Mouse (Mus musculus) intestine, embryonic 16.5 days (tissue): ENCODE data around the gene Ctrb1. TPM values are rescaled to one million over a fixed set of nuclear protein-coding genes. Genes with fewer than 3 reads are reported as not detected.

Experiments used
- ATAC-seq: fragments of 200-750 bp; cut with Nextera tagmentation; 2 replicates; pipeline ENCODE4 v1.8.0; 2017; ENCODE audit warnings: moderate TSS enrichment, moderate library complexity
- H3K27ac ChIP-seq: fragments of 300-500 bp; sonication (generic); 2 replicates; pipeline ENCODE4 v1.5.1; 2014; ENCODE audit warnings: mild to moderate bottlenecking, low read length
- H3K27me3 ChIP-seq: fragments of 300-500 bp; sonication (generic); replicated peaks from 2 replicates; pipeline ENCODE4 v1.6.1; 2014; ENCODE audit warnings: low read length, control low read depth, mixed read lengths; ENCODE audit not compliant: control insufficient read depth, insufficient read depth
- H3K36me3 ChIP-seq: fragments of 300-500 bp; sonication (generic); 2 replicates; pipeline ENCODE4 v1.6.1; 2014; ENCODE audit warnings: low read length, control low read depth; ENCODE audit not compliant: control insufficient read depth, insufficient read depth
- H3K4me1 ChIP-seq: fragments of 300-500 bp; sonication (generic); 2 replicates; pipeline ENCODE4 v1.6.1; 2014; ENCODE audit warnings: low read length, control low read depth, mixed read lengths; ENCODE audit not compliant: control insufficient read depth, insufficient read depth
- H3K4me2 ChIP-seq: fragments of 300-500 bp; sonication (generic); 2 replicates; pipeline ENCODE4 v1.6.1; 2014; ENCODE audit warnings: low read depth, low read length, control low read depth
- H3K4me3 ChIP-seq: fragments of 300-500 bp; sonication (generic); 2 replicates; pipeline ENCODE4 v1.5.1; 2014; ENCODE audit warnings: mild to moderate bottlenecking, low read length
- H3K9ac ChIP-seq: fragments of 300-500 bp; sonication (generic); 2 replicates; pipeline ENCODE4 v1.6.1; 2014; ENCODE audit warnings: low read depth, low read length
- H3K9me3 ChIP-seq: fragments of 300-500 bp; sonication (generic); 2 replicates; pipeline ENCODE4 v1.6.1; 2016; ENCODE audit warnings: low read length, control low read depth; ENCODE audit not compliant: control insufficient read depth
- WGBS: fragments of 180-500 bp; shearing (Covaris S2); extraction: QIAGEN DNeasy Blood & Tissue Kit; methylation state at CpG from one replicate; pipeline ENCODE4 v1.1.7; 2014; 5-methylcytosine and 5-hydroxymethylcytosine counted together
- polyA plus RNA-seq: library from polyadenylated mRNA; unstranded; fragments of >200 nt; fragmentation: Nextera tagmentation; extraction: Ambion mirVana; gene quantifications from 2 replicates; pipeline ENCODE4 v1.2.1, GENCODE M21; 2015

Ctrb1 gene
- polyA plus RNA-seq, 1 experiment from 2014 or later, result 1,904 TPM

DNA sequence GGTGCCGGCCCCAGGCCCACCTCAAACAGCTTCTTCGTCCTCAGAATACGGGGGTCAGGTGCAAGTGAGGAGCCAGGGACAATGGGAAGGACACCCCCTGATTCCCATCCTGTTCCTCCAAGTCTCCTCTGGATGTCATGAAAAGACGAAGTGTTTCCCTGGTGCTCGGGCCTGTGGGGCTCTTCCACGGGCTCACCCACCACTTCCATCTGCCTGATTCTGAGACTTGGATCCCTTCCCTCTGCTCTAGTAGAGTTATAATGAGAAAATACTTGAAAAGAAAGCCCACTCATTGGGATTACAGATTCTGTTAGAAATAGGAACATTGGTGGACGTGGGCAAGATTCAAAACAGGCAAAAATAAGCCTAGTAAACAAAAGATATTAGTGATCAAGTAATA is 12.0 kb downstream of the Ctrb1 start:
- Histone ChIP-seq H3K4me2 (no peak overlapping the region), H3K9me3 (peaks cover 7% of the 10 kb centered on the region), H3K4me1 (no peaks in the 10 kb centered on the region), H3K27ac (no peak overlapping the region), H3K9ac (no peak overlapping the region), H3K27me3 (no peaks in the 10 kb centered on the region), H3K4me3 (no peak overlapping the region), H3K36me3 (no peaks in the 10 kb centered on the region)
- 90% methylated on average over 7 of the region's 7 CpGs for WGBS
- no peak for ATAC-seq

- H3K4me1 ChIP-seq, result no peaks in the 10 kb centered on the region
- 29% methylated on average over 3 of the region's 3 CpGs for WGBS
- no peak overlapping the region for H3K4me2 ChIP-seq
- no peak overlapping the region for H3K27ac ChIP-seq
- H3K36me3 ChIP-seq, result no peaks in the 10 kb centered on the region
- peaks cover 7% of the 10 kb centered on the region for H3K9me3 ChIP-seq
- no peak overlapping the region for H3K4me3 ChIP-seq
- ATAC-seq, result peak; percentile 72; the same call in 1 of the 2 replicates
- H3K27me3 ChIP-seq, result no peaks in the 10 kb centered on the region
- no peak overlapping the region for H3K9ac ChIP-seq
These were observed 12.7 kb downstream of the Ctrb1 start for GRCm38 (mm10) chr8:111678111-111678510.

DNA sequence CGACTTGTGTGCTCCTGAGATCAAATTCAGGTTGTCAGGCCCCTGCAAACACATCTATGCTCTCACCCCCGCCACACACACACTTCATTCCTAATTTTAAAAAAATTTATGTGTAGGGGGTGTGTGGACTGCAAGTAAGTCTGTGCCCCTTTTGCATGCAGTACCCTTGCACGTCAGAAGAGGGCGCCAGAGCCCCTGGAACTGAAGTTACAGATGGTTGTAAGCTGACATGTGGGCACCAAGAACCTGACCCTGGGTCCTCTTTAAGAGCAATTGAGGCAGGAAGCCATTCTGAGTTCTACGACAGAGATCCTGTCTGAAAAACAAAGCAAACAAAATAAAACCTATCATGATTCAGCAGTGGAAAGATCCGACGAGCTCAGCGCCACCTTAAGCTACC is 14.6 kb downstream of the Ctrb1 start:
- WGBS, result 80% methylated on average over 8 of the region's 8 CpGs
- no peak overlapping the region for H3K4me2 ChIP-seq
- H3K4me3 ChIP-seq, result no peak overlapping the region
- H3K27me3 ChIP-seq, result no peaks in the 10 kb centered on the region
- no peaks in the 10 kb centered on the region for H3K4me1 ChIP-seq
- H3K27ac ChIP-seq, result no peak overlapping the region
- H3K9ac ChIP-seq, result no peak overlapping the region
- no peaks in the 10 kb centered on the region for H3K36me3 ChIP-seq
- H3K9me3 ChIP-seq, result peaks cover 7% of the 10 kb centered on the region
- ATAC-seq, result no peak

DNA sequence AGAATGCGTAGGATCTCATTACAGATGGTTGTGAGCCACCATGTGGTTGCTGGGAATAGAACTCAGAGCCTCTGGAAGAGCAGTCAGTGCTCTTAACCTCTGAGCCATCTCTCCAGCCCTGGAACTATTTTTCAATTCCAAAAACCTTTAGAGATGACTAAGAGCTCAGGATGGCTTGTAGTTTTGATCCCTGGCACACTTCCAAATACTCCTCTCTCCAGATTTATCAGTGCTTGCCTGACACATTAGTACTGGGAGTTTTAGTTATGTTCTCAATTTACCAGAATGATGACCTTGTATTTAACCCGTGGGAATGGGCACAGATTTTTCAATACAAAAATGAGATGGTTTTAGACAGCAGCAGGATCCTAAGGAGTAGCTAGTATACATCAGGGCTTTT is 24.1 kb downstream of the Ctrb1 start:
- no peak overlapping the region for H3K27ac ChIP-seq
- no peaks in the 10 kb centered on the region for H3K9me3 ChIP-seq
- H3K27me3 ChIP-seq, result no peaks in the 10 kb centered on the region
- no peaks in the 10 kb centered on the region for H3K4me1 ChIP-seq
- no peak overlapping the region for H3K9ac ChIP-seq
- H3K4me3 ChIP-seq, result no peak overlapping the region
- ATAC-seq, result no peak
- H3K36me3 ChIP-seq, result peaks cover 13% of the 10 kb centered on the region
- 78% methylated on average over 2 of the region's 2 CpGs for WGBS
- no peak overlapping the region for H3K4me2 ChIP-seq

DNA sequence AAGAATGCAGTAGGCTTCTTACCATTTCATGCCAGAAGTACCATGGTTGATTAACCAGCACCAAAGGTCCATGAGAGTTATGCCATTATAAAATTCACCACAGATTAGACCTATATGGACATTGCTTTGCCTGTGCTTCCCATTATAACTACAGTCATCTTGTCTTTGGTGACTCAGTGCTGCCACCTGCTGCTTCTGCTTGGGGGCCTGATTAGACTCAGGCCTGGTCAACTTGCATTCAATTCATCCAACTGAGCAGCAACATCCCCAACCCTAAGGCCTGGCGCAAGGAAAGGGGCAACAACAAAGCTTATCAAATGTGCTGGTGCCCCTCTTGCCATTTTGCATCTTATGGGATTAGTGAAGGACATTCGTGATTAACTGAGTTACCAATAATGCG is 28.3 kb downstream of the Ctrb1 start:
- peak; percentile 60; the same call in 1 of the 2 replicates for ATAC-seq
- Histone ChIP-seq H3K27ac (no peak overlapping the region), H3K4me2 (no peak overlapping the region), H3K4me3 (no peak overlapping the region), H3K9ac (no peak overlapping the region), H3K4me1 (0 out of 2 replicates have a peak, but pooled peaks cover 1% of the 10 kb centered on the region), H3K9me3 (no peaks in the 10 kb centered on the region), H3K27me3 (no peaks in the 10 kb centered on the region), H3K36me3 (peaks cover 3% of the 10 kb centered on the region)
- 88% methylated on average over 3 of the region's 3 CpGs for WGBS

- no peaks in the 10 kb centered on the region for H3K9me3 ChIP-seq
- peaks cover 3% of the 10 kb centered on the region; the same call in 1 of the 2 replicates for H3K36me3 ChIP-seq
- H3K4me2 ChIP-seq, result no peak overlapping the region
- no peaks in the 10 kb centered on the region for H3K27me3 ChIP-seq
- no peak overlapping the region; the same call in 1 of the 2 replicates for H3K27ac ChIP-seq
- H3K9ac ChIP-seq, result no peak overlapping the region
- peaks cover 7% of the 10 kb centered on the region; the same call in 1 of the 2 replicates for H3K4me1 ChIP-seq
- peak; percentile 73 for ATAC-seq
- WGBS, result 58% methylated on average over 6 of the region's 6 CpGs
- H3K4me3 ChIP-seq, result no peak overlapping the region
These were observed 31.9 kb downstream of the Ctrb1 start for GRCm38 (mm10) chr8:111658819-111659423.

GRCm38 (mm10) chr8:111657312-111657854 is 33.4 kb downstream of the Ctrb1 start:
- Histone ChIP-seq H3K4me2 (no peak overlapping the region), H3K9ac (no peak overlapping the region), H3K27ac (no peak overlapping the region), H3K36me3 (peaks cover 3% of the 10 kb centered on the region; the same call in 1 of the 2 replicates), H3K4me1 (peaks cover 7% of the 10 kb centered on the region; the same call in 1 of the 2 replicates), H3K4me3 (no peak overlapping the region), H3K9me3 (no peaks in the 10 kb centered on the region), H3K27me3 (no peaks in the 10 kb centered on the region)
- 57% methylated on average over 1 of the region's 1 CpGs for WGBS
- ATAC-seq, result no peak

DNA sequence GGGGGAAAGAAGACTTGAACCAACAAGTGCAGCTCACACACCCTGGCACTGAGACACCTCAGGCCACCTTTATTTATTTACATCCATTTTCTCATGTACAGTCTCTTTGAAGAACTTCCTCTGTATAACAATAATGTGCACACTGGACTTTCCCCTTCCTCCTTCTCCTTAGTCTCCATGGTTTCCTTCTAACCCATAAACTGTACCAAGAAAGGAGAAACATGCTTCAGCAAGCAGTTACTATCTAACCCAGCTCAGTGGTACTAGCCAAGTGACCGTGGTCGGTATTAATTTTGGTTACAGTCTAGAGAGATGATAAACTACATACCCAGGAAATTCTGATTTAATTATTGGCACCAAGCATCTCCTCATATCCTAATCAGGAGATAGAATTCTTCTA is 37.3 kb downstream of the Ctrb1 start:
- Histone ChIP-seq H3K36me3 (no peaks in the 10 kb centered on the region), H3K4me1 (peaks cover 7% of the 10 kb centered on the region; the same call in 1 of the 2 replicates), H3K27me3 (no peaks in the 10 kb centered on the region), H3K27ac (no peak overlapping the region), H3K4me3 (no peak overlapping the region), H3K9ac (no peak overlapping the region), H3K9me3 (no peaks in the 10 kb centered on the region), H3K4me2 (no peak overlapping the region)
- ATAC-seq, result no peak
- WGBS, result 96% methylated on average over 2 of the region's 2 CpGs

DNA sequence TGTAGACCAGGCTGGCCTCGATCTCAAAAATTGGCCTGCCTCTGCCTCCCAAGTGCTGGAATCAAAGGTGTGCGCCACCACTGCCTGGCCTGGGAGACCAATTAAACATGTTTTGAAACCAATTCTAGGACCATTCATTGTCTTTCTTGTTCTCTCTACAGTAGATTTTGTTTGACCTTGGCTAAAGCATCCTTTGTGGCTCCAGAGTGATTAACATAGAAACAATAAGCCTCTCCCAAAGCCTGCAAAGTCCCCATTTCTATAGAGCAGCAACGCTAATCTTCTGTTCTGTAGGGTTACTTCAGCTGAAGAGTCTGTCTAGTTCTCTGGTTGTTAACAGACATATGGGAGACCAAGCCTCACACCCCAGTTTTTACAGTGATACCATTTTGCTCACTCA is 40.2 kb downstream of the Ctrb1 start:
- Histone ChIP-seq H3K27ac (no peak overlapping the region), H3K9me3 (no peaks in the 10 kb centered on the region), H3K36me3 (no peaks in the 10 kb centered on the region), H3K9ac (no peak overlapping the region), H3K4me3 (no peak overlapping the region), H3K4me1 (0 out of 2 replicates have a peak, but pooled peaks cover 3% of the 10 kb centered on the region), H3K4me2 (no peak overlapping the region), H3K27me3 (no peaks in the 10 kb centered on the region)
- ATAC-seq, result no peak
- 87% methylated on average over 3 of the region's 3 CpGs for WGBS
